ENCODE assay signal across 12 mouse cellular contexts in genomic region chr11:100651748-100652147, GRCm38 (mm10). TPM values are rescaled to one million over a fixed set of nuclear protein-coding genes. Genes with fewer than 3 reads are reported as not detected.
"Had no signal": no experiment of that assay in that cellular context is flagged by ENCODE, and none has a peak within 500 bp of the region (broad histone marks: within the 10 kb centered on the region; RNA-seq: fewer than 3 reads in every experiment).

No protein-coding gene starts in this region.

- H3K36me3 ChIP-seq: limb, embryonic 13.5 days; midbrain, embryonic 12.5 days had no signal

- H3K4me3 ChIP-seq: limb, embryonic 13.5 days; midbrain, embryonic 12.5 days had no signal

- H3K9me3 ChIP-seq: limb, embryonic 13.5 days; midbrain, embryonic 12.5 days had no signal

- H3K4me2 ChIP-seq: limb, embryonic 13.5 days; midbrain, embryonic 12.5 days had no signal

- H3K27ac ChIP-seq: limb, embryonic 13.5 days; liver, embryonic 14.5 days; midbrain, embryonic 12.5 days had no signal

- H3K9ac ChIP-seq: limb, embryonic 13.5 days; liver, embryonic 14.5 days; midbrain, embryonic 12.5 days had no signal

- ATAC-seq: midbrain, embryonic 16.5 days had no signal

- DNase-seq: kidney, postnatal 25 days; left cerebral cortex, postnatal 4 days; lung, adult 18-20 months; right cerebral cortex, adult 18-20 months; right cerebral cortex, postnatal 25 days; thymus, postnatal 36 days had no signal

RNA-seq across cellular contexts. Expression of gene Zfp385c, which starts 40.5 kb away (rescaled TPM):
- total RNA-seq: liver, adult 2 months; megakaryocyte-erythroid progenitor cell, adult 5-6 weeks had no signal
- polyA plus RNA-seq: liver, adult 2 months; liver, embryonic 14.5 days had no signal
